Mouse (Mus musculus): ENCODE measurements around the gene Gbp4. TPM values are rescaled to one million over a fixed set of nuclear protein-coding genes. Genes with fewer than 3 reads are reported as not detected.
"Not testable (repeated sequence)": the region's sequence is repeated elsewhere in the genome, so short reads cannot be mapped to it uniquely, and the experiment has no call there.

The Gbp4 gene
- total and polyA plus RNA-seq, 2 experiments from 2014 or later: 0.65 to 1.5 TPM

- H3K9me3 ChIP-seq (ENCODE audit: low read length): no peaks in the 10 kb centered on the region
- no peak for DNase-seq (ENCODE audit: low spot score)
- H3K4me2 ChIP-seq (ENCODE audit: low read depth, low read length, poor library complexity, severe bottlenecking): no peak overlapping the region
- no peaks in the 10 kb centered on the region for H3K27me3 ChIP-seq (ENCODE audit: insufficient read depth, low read length)
- H3K9ac ChIP-seq (replicated peaks; ENCODE audit: low read length, poor library complexity, severe bottlenecking): no peak overlapping the region
- H3K4me1 ChIP-seq (ENCODE audit: insufficient read depth, low read length): no peaks in the 10 kb centered on the region
- no peak overlapping the region for H3K4me3 ChIP-seq (ENCODE audit: low read depth, low read length)
- no peaks in the 10 kb centered on the region for H3K36me3 ChIP-seq (ENCODE audit: insufficient read depth, low read length)
- no peak for TF ChIP-seq CTCF (IDR thresholded peaks at IDR 0.05)
- no peak overlapping the region for H3K27ac ChIP-seq (ENCODE audit: low read depth, low read length)
- ATAC-seq (ENCODE audit: low FRiP score): no peak
These were observed 57.5 kb downstream of the Gbp4 start for GRCm38 (mm10) chr5:105081900-105082299.

- not testable (repeated sequence) for H3K9me3 ChIP-seq (ENCODE audit: low read length); H3K27me3 ChIP-seq (ENCODE audit: insufficient read depth, low read length); H3K27ac ChIP-seq (ENCODE audit: low read depth, low read length); ATAC-seq (ENCODE audit: low FRiP score); DNase-seq (ENCODE audit: low spot score); H3K4me1 ChIP-seq (ENCODE audit: insufficient read depth, low read length); H3K9ac ChIP-seq (replicated peaks; ENCODE audit: low read length, poor library complexity, severe bottlenecking); H3K4me3 ChIP-seq (ENCODE audit: low read depth, low read length); H3K4me2 ChIP-seq (ENCODE audit: low read depth, low read length, poor library complexity, severe bottlenecking); H3K36me3 ChIP-seq (ENCODE audit: insufficient read depth, low read length)
These were observed 71.0 kb downstream of the Gbp4 start for GRCm38 (mm10) chr5:105068356-105068755.

Other genes starting within 250 kb of the Gbp4 start
- gene Abcg3, start 156.9 kb downstream of the Gbp4 start, total RNA-seq (2014; rRNA removed): 0.49 and 0.80 TPM in 2 replicates
- gene Abcg3, start 156.9 kb downstream of the Gbp4 start, polyA plus RNA-seq (2015; fragmentation: Nextera tagmentation; extraction: Ambion mirVana): 0.37 and 0.43 TPM in 2 replicates
- 1.8 and 3.8 TPM in 2 replicates for gene Gbp9, start within 50 bp of the Gbp4 start, total RNA-seq (2014; rRNA removed)
- 1.5 and 2.0 TPM in 2 replicates for gene Gbp9, start within 50 bp of the Gbp4 start, polyA plus RNA-seq (2015; fragmentation: Nextera tagmentation; extraction: Ambion mirVana)
- 0.27 TPM in 1 of 2 replicates, not detected in the other for gene Gbp8, start within 50 bp of the Gbp4 start, total RNA-seq (2014; rRNA removed)
- gene Gbp8, start within 50 bp of the Gbp4 start, polyA plus RNA-seq (2015; fragmentation: Nextera tagmentation; extraction: Ambion mirVana): 0.32 and 0.34 TPM in 2 replicates
- 1.3 and 2.0 TPM in 2 replicates for gene Gbp10, start 99.9 kb upstream of the Gbp4 start, total RNA-seq (2014; rRNA removed)
- gene Gbp10, start 99.9 kb upstream of the Gbp4 start, polyA plus RNA-seq (2015; fragmentation: Nextera tagmentation; extraction: Ambion mirVana): 0.62 and 1.6 TPM in 2 replicates
- gene Gm43302, start 154.1 kb upstream of the Gbp4 start, total RNA-seq (2014; rRNA removed): 0.60 and 1.9 TPM in 2 replicates
- gene Gm43302, start 154.1 kb upstream of the Gbp4 start, polyA plus RNA-seq (2015; fragmentation: Nextera tagmentation; extraction: Ambion mirVana): not detected in 2 replicates
- gene Gbp6, start 154.1 kb upstream of the Gbp4 start, total RNA-seq (2014; rRNA removed): 1.8 and 3.5 TPM in 2 replicates
- gene Gbp6, start 154.1 kb upstream of the Gbp4 start, polyA plus RNA-seq (2015; fragmentation: Nextera tagmentation; extraction: Ambion mirVana): 1.7 and 2.0 TPM in 2 replicates

All from midbrain, postnatal 0 days (tissue).